Mouse (Mus musculus): ENCODE data around the gene Phlpp1.
A peak's percentile ranks its signal among the peaks of the same experiment; 100 is the strongest.

Gene Phlpp1

GRCm38 (mm10) chr1:106164111-106164510, 7.4 kb upstream of the Phlpp1 start:
- no peak for DNase-seq (ENCODE audit: inconsistent ontology term)

GRCm38 (mm10) chr1:106168001-106168400, 3.6 kb upstream of the Phlpp1 start:
- DNase-seq (ENCODE audit: inconsistent ontology term) = peak; percentile 66

GRCm38 (mm10) chr1:106168801-106169200, 2.8 kb upstream of the Phlpp1 start:
- DNase-seq (ENCODE audit: inconsistent ontology term) = peak; percentile 80

- no peak for DNase-seq (ENCODE audit: inconsistent ontology term)
These were observed 1.7 kb upstream of the Phlpp1 start for GRCm38 (mm10) chr1:106169741-106170265.

GRCm38 (mm10) chr1:106172301-106172930, 864 bp downstream of the Phlpp1 start:
- DNase-seq (ENCODE audit: inconsistent ontology term) = peak; percentile 69

- peak; percentile 43 for DNase-seq (ENCODE audit: inconsistent ontology term)
These were observed 1.4 kb downstream of the Phlpp1 start for GRCm38 (mm10) chr1:106172931-106173371.

GRCm38 (mm10) chr1:106173621-106174156, 2.1 kb downstream of the Phlpp1 start:
- no peak for DNase-seq (ENCODE audit: inconsistent ontology term)

GRCm38 (mm10) chr1:106174598-106174997, 3.0 kb downstream of the Phlpp1 start:
- no peak for DNase-seq (ENCODE audit: inconsistent ontology term)

- no peak for DNase-seq (ENCODE audit: inconsistent ontology term)
These were observed 3.8 kb downstream of the Phlpp1 start for GRCm38 (mm10) chr1:106175360-106175759.

GRCm38 (mm10) chr1:106176791-106177190, 5.2 kb downstream of the Phlpp1 start:
- DNase-seq (ENCODE audit: inconsistent ontology term) = no peak

GRCm38 (mm10) chr1:106177868-106178790, 6.6 kb downstream of the Phlpp1 start:
- peak; percentile 76 for DNase-seq (ENCODE audit: inconsistent ontology term)

- DNase-seq (ENCODE audit: inconsistent ontology term) = no peak
These were observed 12.1 kb downstream of the Phlpp1 start for GRCm38 (mm10) chr1:106183701-106184100.

- no peak for DNase-seq (ENCODE audit: inconsistent ontology term)
These were observed 13.4 kb downstream of the Phlpp1 start for GRCm38 (mm10) chr1:106184780-106185460.

GRCm38 (mm10) chr1:106185461-106185924, 13.9 kb downstream of the Phlpp1 start:
- no peak for DNase-seq (ENCODE audit: inconsistent ontology term)

- DNase-seq (ENCODE audit: inconsistent ontology term) = no peak
These were observed 14.5 kb downstream of the Phlpp1 start for GRCm38 (mm10) chr1:106186062-106186461.

GRCm38 (mm10) chr1:106187480-106187879, 15.9 kb downstream of the Phlpp1 start:
- DNase-seq (ENCODE audit: inconsistent ontology term) = no peak

GRCm38 (mm10) chr1:106188756-106189155, 17.2 kb downstream of the Phlpp1 start:
- DNase-seq (ENCODE audit: inconsistent ontology term) = no peak

GRCm38 (mm10) chr1:106189311-106189710, 17.8 kb downstream of the Phlpp1 start:
- no peak for DNase-seq (ENCODE audit: inconsistent ontology term)

- no peak for DNase-seq (ENCODE audit: inconsistent ontology term)
These were observed 19.1 kb downstream of the Phlpp1 start for GRCm38 (mm10) chr1:106190695-106191094.

GRCm38 (mm10) chr1:106191885-106192284, 20.3 kb downstream of the Phlpp1 start:
- DNase-seq (ENCODE audit: inconsistent ontology term) = no peak

GRCm38 (mm10) chr1:106192864-106193470, 21.4 kb downstream of the Phlpp1 start:
- no peak for DNase-seq (ENCODE audit: inconsistent ontology term)

All from Muller cell, postnatal 12 days (primary cell).